Mouse (Mus musculus): ENCODE data around the gene Ptprh.

Ptprh gene

GRCm38 (mm10) chr7:4501558-4502397 is 102.1 kb downstream of the Ptprh start, which contains the start of gene Ppp1r12c:
Gene Ppp1r12c, minus strand, starts transcription at chr7:4501680.
- DNase-seq (ENCODE audit: low spot score), result peak; percentile 90

- DNase-seq (ENCODE audit: low spot score), result no peak
Measured at GRCm38 (mm10) chr7:4500892-4501471, 102.9 kb downstream of the Ptprh start.

DNA sequence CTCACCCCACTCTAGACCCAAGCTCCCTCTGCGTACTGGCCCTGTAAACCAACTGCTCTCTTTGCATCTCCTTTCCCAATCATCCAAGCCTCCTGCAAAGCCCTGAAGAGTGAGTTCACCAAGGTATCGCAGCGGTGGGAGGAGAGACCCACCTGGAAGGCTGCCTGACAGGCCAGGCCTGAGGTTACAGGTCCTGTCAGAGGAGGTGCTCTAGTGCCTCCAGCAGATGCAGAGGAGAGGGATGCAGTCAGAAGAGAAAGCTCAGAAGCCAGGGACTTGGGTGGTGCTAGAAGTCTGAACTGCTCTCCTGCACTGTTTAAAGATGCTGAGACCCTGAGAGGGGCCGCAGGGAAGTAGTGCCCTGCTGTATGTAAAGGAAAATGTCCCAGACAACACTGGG is 104.8 kb downstream of the Ptprh start:
- no peak for DNase-seq (ENCODE audit: low spot score)
